Mouse (Mus musculus) spleen, postnatal 10 days (tissue): ENCODE measurements around the gene Traf4.
A peak's percentile ranks its signal among the peaks of the same experiment; 100 is the strongest.

Experiments used
- DNase-seq, 2 experiments: peaks; one replicate each; pipeline ENCODE4 v3.0.0; 2021 to 2022; ENCODE audit warnings: low spot score in 2 of 2

Gene Traf4

GRCm38 (mm10) chr11:78167257-78167959, 2.0 kb upstream of the Traf4 start:
- DNase-seq: no peak

- no peak for DNase-seq
Observed at GRCm38 (mm10) chr11:78166640-78167039, 1.3 kb upstream of the Traf4 start.

- DNase-seq: no peak
Observed at GRCm38 (mm10) chr11:78166161-78166560, 772 bp upstream of the Traf4 start.

- no peak for DNase-seq
Observed at GRCm38 (mm10) chr11:78165761-78166109, 346 bp upstream of the Traf4 start.

- no peak for DNase-seq
Observed at GRCm38 (mm10) chr11:78164604-78164923, 825 bp downstream of the Traf4 start.

- DNase-seq: peak; percentile 56 to 67
Observed at GRCm38 (mm10) chr11:78163681-78164603, 1.4 kb downstream of the Traf4 start.

GRCm38 (mm10) chr11:78163045-78163444, 2.3 kb downstream of the Traf4 start:
- peak in 1 of 2 experiments; percentile 17 for DNase-seq

- peak; percentile 27 to 28 for DNase-seq
Observed at GRCm38 (mm10) chr11:78162504-78162903, 2.9 kb downstream of the Traf4 start.

- DNase-seq: no peak
Observed at GRCm38 (mm10) chr11:78161968-78162367, 3.4 kb downstream of the Traf4 start.

GRCm38 (mm10) chr11:78161169-78161568, 4.2 kb downstream of the Traf4 start:
- no peak for DNase-seq

- no peak for DNase-seq
Observed at GRCm38 (mm10) chr11:78160675-78161074, 4.7 kb downstream of the Traf4 start.

GRCm38 (mm10) chr11:78160171-78160570, 5.2 kb downstream of the Traf4 start:
- DNase-seq: peak in 1 of 2 experiments; percentile 21

- DNase-seq: no peak
Observed at GRCm38 (mm10) chr11:78159557-78159956, 5.8 kb downstream of the Traf4 start.

GRCm38 (mm10) chr11:78159096-78159495, 6.3 kb downstream of the Traf4 start:
- DNase-seq: peak; percentile 69 to 84

GRCm38 (mm10) chr11:78156156-78156699, 9.2 kb downstream of the Traf4 start:
- no peak for DNase-seq

- no peak for DNase-seq
Observed at GRCm38 (mm10) chr11:78155674-78156073, 9.7 kb downstream of the Traf4 start.

GRCm38 (mm10) chr11:78153778-78154177, 11.6 kb downstream of the Traf4 start:
- no peak for DNase-seq

GRCm38 (mm10) chr11:78152299-78153231, 12.8 kb downstream of the Traf4 start:
- DNase-seq: peak in 1 of 2 experiments; percentile 25

- peak in 1 of 2 experiments; percentile 70 for DNase-seq
Observed at GRCm38 (mm10) chr11:78151161-78151560, 14.2 kb downstream of the Traf4 start.

- no peak for DNase-seq
Observed at GRCm38 (mm10) chr11:78146707-78147543, 18.5 kb downstream of the Traf4 start.

- DNase-seq: no peak
Observed at GRCm38 (mm10) chr11:78146168-78146567, 19.2 kb downstream of the Traf4 start.
